Mouse (Mus musculus): ENCODE measurements at regions not wholly inside any gene's neighbourhood (a gene's known extent, or its start where the extent isn't known, plus 50 kb on each side); places are given as distances from the start of the nearest gene placed in this dataset.

DNA sequence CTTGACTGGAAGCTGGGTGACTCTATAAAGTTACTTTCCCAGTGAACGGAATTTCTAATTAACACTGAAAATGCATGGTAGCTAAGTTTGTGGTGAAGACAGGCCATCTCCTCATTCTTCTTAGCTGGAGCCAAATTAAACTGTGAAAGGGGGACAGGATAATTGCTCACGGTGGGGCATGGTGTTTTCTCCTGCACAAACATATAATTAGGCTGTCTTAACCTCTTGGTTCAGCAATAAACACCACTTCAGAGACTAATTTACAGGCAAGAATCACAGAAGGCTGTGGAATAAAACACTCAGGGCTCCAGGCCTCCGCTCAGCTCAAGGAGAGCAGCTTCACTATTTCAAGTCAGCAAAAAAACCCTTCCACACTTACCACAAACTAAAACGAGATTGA, 261.9 kb upstream of the Nt5e start:
- no peak for ATAC-seq (ENCODE audit: insufficient number of reproducible peaks, low FRiP score, low TSS enrichment)

DNA sequence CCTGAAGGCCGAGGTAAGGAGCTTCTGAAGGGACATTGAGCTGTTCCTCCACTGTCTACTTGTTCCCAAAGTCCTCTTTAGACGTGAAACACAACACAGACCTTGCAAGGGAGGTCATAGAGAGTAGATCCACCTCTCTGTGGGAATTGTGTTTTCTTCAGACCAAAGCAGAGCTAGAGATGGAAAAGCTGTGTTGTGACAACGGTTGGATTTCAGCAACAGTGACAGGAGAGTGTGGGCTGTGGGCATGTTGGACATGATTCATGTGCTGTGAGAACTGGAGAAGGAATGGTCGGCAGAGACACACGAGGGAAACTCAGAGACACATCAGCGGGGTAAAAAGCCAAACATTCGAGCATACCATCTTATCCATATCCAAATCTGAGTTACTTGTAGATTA, 261.2 kb upstream of the Nt5e start:
- no peak for ATAC-seq (ENCODE audit: insufficient number of reproducible peaks, low FRiP score, low TSS enrichment)

DNA sequence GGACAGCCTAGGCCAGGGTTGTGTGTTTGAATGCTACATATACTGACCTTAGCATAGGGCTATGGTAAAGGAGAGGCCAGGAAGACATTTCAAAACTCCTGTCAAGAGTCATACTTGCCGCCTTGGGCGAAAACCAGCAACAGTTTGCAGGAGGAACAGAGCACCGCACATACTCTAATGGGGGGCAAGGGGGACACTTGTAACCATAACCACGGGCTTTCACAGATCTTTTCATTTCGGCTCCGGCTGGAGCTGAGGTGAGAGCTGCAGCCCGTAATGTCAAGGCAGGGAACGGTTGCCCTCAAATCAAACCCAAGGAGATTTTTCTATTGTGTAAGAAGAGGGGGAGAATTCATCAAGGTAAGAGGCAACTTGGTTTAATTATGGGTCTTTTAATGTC, 258.7 kb upstream of the Nt5e start:
- ATAC-seq (ENCODE audit: insufficient number of reproducible peaks, low FRiP score, low TSS enrichment): no peak

DNA sequence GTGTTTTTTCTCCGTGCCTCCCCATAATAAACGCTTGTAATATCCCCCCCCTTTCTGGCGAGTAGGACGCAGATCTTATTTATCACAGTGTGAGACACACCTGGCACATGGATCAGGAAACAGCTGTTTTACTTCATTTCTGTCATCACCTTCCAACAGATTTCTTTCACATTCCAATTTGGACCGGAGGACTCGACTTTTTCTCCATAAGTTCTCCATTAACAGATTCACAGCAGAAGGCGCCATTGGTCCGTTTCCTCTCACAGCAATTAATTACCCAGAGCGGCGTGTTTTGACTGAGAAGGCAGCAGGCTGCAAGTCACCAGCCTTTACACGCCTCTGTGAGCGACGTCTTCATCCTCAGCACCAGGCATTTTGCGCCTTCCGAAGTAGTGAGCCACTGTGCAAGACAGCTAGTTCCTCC, 258.1 kb upstream of the Nt5e start:
- no peak for ATAC-seq (ENCODE audit: insufficient number of reproducible peaks, low FRiP score, low TSS enrichment)

DNA sequence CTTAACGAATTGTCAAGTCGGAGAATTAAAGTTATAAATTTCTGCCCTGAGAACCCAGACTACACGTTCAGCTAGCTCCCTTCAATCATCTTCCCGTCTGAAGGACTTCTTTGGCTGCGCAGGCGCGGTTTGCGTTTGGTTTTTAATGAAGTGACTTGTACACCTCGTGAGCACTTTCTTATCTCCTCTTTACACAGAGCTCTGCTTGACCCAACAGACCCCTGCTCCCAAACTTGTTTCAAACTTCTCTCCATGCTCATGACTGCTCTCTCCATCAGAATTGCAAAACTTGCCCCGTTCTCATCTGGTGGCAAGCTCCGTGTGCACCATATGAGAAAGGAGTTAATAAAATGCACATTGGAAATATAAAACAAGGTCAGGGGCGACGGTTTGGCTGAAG, 257.2 kb upstream of the Nt5e start:
- ATAC-seq (ENCODE audit: insufficient number of reproducible peaks, low FRiP score, low TSS enrichment): no peak

DNA sequence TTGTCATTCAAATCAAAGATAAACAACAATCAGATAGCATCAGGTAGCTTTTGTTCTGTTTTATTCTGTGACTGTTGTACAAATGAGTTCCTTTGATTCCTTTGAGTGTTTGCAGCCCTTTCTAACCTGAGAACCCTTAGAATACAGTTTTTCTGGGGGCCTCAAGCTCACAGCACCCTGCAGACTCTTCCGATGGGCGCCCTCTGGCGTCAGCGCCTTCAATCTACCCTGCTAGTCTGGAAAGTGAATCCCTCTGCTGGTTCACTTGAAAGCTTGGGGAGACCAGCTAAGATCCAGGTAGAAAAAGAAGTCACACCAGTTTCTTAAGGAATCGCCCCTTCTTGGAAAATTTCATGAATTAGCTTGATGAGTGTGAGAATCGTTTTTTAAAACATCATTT, 253.8 kb upstream of the Nt5e start:
- ATAC-seq (ENCODE audit: insufficient number of reproducible peaks, low FRiP score, low TSS enrichment): no peak

DNA sequence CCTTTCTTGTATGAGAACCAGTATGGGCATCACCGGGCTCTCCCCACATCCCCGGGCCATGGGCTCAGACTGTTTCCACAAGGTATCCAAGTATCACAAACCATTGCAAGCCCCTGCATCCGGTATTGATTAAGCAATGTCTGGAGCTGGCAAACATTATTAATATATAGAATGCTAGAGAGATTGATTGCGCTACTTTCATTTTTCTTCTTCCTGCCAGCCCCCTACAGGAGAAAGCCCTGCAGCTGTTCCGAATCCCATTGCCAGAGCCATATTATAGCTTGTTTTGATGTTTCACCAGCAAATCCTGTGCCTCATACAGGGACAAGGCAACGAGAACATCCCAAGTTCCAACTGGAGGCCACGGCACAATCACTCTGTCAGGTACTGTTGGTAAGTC, 253.4 kb upstream of the Nt5e start:
- ATAC-seq (ENCODE audit: insufficient number of reproducible peaks, low FRiP score, low TSS enrichment): no peak

DNA sequence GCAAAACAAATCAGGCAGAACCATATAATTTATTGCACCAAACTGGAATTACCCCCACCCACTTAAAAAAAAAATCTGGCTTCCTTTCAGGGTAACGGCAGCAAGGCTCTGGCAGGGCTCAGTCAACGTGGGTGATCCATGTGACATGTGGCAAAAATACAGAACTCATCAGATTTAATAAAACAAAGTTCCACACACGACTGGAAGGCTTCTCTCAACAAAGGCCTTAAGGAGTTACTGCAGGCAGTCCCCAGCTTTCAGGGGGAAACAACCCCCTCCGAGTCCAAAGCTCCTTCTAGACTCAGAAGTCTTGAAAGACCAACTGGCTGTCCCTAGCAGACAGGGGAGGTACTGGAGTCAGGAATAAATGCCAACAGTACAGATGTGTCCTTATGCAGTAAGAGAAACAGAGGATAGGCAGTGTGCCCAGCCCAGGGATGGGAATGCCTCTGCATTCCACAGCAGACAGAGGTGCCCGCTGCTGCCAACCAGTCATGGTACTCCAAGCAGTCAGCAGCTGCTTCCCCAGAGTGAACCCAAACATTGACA, 244.0 kb upstream of the Nt5e start:
- ATAC-seq (ENCODE audit: insufficient number of reproducible peaks, low FRiP score, low TSS enrichment): no peak

DNA sequence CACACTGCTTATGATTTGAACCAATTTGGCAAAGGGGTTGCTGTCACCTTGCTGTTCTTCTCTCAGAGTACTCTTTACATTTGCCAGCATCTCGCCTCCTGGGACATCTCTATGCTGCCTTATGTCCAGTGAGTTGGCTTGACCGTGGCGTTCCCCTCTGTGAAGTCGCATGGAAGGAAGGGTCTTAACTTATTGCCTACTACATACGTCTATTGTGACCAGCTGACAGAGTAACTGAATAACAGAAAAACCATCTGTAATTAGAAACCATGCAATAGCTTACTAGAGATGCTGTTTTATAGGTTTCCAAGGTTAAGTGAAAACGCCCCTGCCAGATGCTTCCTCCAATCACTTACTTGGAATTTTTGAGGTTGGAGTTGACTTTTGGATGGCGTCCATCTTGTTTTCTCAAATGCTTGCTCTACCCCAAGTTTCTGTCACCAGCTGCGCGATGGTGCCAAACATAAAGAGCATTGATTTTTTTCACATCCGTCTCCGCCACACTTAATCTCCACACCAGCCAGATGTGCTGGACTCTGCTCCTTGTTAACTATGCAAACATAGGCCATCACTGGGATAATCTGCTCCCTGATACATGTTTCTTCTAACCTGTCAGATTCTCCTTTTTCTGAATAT, 241.7 kb upstream of the Nt5e start:
- ATAC-seq (ENCODE audit: insufficient number of reproducible peaks, low FRiP score, low TSS enrichment): no peak

DNA sequence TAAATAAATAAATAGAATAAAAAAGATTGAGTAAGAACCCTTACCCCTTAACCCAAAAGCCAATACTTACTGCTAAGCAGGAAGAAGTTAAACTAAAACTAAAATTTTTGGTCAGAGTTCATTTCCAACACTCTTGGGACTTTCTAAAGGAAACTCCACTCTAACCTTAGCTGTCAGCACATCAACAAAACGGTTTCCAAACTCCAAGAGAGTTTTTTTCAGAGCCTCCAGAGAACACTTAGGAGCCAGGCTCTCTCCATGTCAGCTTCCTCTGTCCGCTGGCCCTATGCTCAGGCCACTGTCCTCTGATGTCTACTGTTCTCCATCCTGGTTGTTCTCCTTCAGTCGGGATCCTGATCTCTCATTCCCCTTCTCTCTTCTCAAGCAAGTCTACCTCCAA, 241.1 kb upstream of the Nt5e start:
- ATAC-seq (ENCODE audit: insufficient number of reproducible peaks, low FRiP score, low TSS enrichment): no peak

DNA sequence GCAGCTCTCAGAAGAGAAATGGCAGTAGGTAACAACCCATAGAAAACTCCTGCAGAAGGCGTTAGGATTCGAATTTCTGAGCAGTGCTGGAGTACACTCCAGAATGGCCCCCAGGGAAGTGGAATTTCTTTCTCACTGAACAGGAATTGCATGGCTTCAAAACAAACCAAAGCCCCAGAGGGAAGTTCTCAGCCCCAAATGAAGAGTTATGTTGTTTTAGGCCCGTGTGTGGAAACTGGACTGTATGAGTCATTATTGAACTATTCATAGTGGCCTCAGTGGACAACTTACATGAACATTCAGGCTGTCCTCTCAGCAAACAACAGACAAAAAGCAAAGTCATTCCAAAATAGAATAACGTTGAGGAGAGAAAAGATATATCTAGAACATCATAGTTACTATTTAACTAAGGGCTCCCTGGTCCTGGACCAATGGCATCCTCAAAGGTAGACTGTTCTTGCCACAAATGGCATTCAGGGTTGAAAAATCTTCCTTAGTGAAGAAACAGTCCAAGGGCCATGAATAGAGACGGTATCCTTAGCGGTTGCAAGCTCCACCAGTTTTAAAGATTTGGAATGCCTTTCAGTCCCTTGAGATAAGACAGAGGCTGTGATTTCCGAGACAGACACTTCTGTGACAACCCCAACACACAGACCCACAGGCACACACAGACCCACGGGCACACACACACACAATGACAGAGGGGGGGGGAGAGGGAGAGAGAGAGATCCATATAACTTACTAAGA, 235.0 kb upstream of the Nt5e start:
- no peak for ATAC-seq (ENCODE audit: insufficient number of reproducible peaks, low FRiP score, low TSS enrichment)

DNA sequence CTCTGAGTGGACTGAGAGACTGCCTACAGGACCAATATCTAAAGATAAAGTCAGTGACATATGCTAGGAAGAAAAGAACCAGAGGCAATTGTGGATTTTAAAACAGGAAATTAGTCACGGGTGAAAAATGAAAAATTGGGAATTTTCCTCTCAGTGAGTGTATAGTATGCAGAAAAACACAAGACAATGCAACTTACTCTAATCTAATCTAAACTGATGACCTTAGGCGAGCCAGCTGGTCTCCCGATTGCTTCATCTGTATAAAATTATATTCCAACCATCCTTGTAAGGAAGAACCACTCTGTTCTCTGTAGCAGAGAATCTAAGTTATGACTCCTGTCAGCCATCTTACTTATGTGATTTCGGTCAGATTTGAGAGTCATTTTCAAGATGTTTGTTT, 234.4 kb upstream of the Nt5e start:
- ATAC-seq (ENCODE audit: insufficient number of reproducible peaks, low FRiP score, low TSS enrichment): no peak

DNA sequence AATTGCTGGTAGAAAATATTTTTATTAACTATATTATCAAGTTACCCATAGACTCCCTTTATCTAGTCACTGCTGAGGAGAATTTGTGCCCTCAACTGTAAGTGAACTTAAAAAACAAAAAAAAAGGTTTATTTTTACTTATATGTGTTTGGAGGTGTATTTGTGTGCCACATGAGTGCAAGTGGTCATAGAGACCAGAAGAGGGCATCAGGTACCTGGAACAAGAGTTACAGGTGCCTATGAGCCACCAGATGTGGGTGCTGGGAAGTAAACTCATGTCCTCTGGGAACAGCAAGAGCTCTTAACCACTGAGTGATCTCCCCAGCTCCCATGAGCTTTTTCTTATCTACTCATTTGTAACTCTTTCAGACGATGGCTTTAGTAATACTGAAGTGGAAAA, 213.9 kb upstream of the Nt5e start:
- ATAC-seq (ENCODE audit: insufficient number of reproducible peaks, low FRiP score, low TSS enrichment): no peak

DNA sequence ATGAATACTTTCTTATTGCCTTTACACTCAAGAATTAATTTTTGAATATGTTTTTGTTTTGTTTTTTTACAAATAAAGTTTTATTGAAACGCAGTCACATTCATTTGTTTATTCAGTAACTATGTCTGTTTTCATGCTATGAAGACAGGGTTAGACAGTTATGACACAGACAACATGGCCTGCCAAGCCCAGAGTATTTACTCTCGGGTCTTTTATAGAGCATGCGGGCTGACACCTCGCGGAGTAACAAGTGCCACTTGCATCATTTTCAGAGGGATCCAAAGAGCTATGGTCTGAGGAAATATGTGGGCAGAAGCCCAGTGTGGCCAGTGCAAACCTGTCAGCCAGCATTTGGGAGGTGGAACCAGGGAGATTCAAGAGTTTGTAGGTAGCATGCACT, 206.5 kb upstream of the Nt5e start:
- ATAC-seq (ENCODE audit: insufficient number of reproducible peaks, low FRiP score, low TSS enrichment): no peak

DNA sequence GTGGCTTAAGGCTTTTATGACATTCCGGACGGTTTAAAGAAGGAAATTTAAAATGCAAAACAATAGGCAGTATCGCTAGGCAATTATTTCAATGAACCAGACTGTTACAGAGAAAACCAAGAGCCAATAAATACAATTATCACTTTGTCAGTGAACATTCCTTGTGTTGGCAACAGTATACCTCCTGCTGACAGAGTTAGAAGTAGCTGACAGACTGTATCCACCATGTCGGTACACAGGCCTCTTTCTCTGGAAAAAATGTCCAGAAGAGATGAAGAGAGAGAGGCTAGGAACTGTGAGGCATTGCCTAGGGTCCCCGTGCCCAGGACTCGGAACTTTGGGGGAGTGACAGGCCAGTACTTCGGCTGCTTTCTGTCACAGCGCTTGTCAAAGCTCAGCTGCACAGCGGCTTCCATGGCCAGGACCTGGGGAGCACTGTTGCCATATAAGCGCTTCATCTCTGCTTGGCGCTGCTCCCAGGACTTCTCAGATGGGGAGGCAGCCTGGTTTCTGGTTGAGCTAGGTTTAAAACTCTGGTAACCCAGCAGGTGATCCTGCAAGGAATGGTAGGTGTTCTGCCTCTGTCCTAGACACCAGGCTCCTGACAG, 205.9 kb upstream of the Nt5e start:
- ATAC-seq (ENCODE audit: insufficient number of reproducible peaks, low FRiP score, low TSS enrichment): peak; percentile 38; the same call in 1 of the 2 replicates

DNA sequence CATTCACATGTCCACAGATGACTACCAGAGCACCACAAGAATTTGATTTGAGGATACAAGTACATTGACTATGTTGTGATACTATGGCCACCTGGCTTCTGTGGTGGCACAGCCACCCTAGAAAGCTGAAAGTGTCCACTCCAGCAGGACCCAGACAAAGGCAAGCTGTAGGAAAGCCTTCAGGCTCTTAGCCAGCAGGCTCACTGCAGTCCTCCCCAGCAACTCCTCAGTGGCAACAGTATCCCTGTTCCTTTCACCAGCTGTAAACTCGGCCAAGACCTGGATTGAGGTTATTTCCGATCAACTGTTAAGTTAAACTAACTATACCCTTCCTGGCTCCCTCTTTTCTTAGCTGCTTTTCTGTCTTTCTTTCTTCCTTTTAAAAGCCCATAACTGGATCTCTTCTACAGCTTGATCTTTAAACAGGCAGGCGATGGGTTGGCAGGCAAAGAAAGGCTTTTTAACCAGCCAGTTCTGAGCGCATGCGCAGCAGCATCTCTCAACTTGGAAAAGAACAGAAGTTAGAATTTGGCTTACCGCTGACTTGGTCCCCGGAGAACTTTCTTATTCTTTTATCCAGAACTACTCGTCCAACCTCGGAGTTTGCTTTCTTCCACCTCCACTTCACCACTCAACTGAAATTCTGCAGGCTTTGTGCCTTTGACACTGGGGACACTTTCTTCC, 202.5 kb upstream of the Nt5e start:
- ATAC-seq (ENCODE audit: insufficient number of reproducible peaks, low FRiP score, low TSS enrichment): no peak

DNA sequence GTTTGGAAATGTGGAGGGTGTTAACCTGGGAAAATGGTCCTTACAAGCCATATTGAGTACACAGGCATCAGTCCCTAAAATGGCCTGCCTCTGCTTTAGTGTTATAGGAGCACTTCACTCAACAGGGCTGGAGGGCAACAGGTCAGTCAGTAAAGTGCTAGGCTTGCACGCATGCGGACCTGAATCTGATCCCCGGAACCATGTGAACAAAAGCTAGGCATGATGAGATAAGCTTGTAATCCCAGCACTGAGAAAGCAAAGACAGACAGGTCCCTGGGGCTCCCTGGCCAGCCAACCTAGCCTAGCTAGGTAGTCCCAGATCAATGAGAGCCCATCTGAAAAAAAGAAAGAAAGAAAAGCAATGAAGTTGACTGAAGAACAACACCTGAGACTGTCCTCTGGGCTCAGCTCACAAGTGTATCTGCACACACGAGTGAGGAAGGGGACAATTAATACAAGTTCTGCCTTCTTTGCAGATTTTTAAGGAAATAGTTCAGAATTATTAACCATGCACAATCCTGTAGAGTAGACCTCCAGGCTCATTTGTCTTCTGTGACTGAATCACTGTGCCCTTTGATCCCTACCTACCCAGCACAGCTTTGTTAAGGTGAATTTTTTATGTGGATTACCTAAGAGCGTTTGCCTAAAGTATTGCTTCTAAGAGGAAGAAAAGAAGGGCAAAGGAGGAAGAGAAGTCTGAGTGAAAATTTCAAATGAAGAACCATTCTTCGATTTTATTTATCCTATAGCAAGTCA, 163.8 kb upstream of the Nt5e start:
- no peak for ATAC-seq (ENCODE audit: insufficient number of reproducible peaks, low FRiP score, low TSS enrichment)

DNA sequence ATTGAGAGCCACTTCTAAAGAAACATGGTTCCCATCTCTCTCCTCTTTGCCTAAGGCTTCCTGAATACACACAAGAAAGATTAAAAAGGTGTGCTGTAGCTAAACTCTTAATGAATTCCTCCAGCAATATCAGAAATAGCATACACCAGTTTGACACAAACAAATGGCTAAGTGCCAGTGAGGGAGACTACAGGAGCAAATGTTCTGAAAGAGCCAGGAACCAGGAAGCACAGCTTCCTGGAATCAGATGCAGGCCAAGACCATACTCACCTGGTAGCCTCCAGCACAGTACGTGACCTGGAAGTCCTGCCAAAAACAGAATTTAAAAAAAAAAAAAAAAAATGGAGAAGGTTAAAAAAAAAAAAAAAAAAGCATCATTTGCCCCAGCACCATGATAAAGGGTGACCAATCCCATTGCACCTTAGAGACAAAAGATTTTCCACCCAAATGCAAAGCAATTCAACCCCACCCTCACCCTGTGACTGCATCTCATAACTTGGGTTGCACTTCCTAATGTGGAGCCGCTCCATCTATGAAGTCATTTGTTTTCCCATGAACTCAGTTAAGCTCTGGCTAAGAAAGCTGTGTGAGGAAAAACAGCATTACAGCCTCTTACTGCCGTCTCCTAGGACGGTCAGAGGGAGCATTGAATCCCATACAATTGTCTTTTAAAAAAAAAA, 149.3 kb upstream of the Nt5e start:
- ATAC-seq (ENCODE audit: insufficient number of reproducible peaks, low FRiP score, low TSS enrichment): 0 out of 2 replicates have a peak, but pooled peaks have one; percentile 56

DNA sequence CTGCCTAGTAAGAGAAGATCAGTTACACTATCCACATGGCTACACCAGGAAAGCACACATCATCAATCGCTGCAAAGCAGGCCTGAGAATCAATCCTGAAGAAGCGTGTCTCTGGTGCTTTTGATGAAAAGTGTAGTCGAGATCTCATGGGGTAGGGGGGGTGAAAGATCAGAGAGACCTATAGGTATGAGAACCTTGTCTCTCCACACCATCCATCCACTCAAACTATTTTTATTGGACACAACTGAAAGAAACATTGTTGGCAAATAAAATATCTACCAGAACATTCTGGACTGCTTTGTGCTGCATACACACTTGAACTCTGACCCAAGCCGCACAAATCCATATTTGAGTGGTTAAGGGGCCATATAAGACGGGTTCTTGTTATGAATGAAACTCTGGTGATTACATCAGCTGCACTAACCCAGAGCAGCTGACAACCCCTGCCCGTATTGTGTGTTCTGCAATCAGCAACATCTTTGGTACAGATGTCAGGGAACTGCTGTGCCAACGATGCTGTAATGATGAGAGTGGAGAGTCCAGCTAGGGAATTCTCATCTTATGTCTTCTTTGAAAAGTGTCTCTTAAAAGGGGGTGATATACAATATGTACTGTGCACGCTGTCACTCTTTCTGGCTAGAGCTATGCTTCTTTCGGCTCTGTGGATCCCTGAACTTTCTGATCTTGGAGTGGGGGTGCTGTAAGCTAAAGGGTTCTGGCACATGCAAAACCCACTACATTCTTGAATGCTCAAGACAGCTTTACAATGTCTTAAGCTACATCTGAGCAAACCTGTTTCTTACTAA, 145.6 kb upstream of the Nt5e start:
- no peak for ATAC-seq (ENCODE audit: insufficient number of reproducible peaks, low FRiP score, low TSS enrichment)

Measured in cerebellum, adult (tissue).